Mouse (Mus musculus): ENCODE measurements around the gene Ttc27. TPM values are rescaled to one million over a fixed set of nuclear protein-coding genes. Genes with fewer than 3 reads are reported as not detected.

Gene Ttc27
- polyA plus RNA-seq, 1 experiment from 2014 or later, result 11.9 TPM

- no peak overlapping the region for H3K9ac ChIP-seq (ENCODE audit: low read length)
- TF ChIP-seq EP300 (optimal IDR thresholded peaks at IDR 0.05) (no peak), CTCF (IDR thresholded peaks at IDR 0.05; ENCODE audit: low read depth) (no peak)
These were observed 128.7 kb downstream of the Ttc27 start for GRCm38 (mm10) chr17:74846031-74846891.

GRCm38 (mm10) chr17:74850216-74850615, 132.7 kb downstream of the Ttc27 start:
- no peaks in the 10 kb centered on the region for H3K27me3 ChIP-seq (ENCODE audit: control insufficient read depth, insufficient read depth, low read length)
- no peak for DNase-seq (ENCODE audit: low spot score)

More at GRCm38 (mm10) chr17:74846031-74846891, 128.7 kb downstream of the Ttc27 start:
- WGBS, result 26% methylated on average over 10 of the region's 10 CpGs
- DNase-seq (ENCODE audit: low spot score) (no peak), ATAC-seq (ENCODE audit: low FRiP score, low TSS enrichment) (peak; percentile 61)
- Histone ChIP-seq H3K27me3 (ENCODE audit: control insufficient read depth, insufficient read depth, low read length) (no peaks in the 10 kb centered on the region), H3K4me3 (ENCODE audit: low read depth, low read length) (no peak overlapping the region), H3K36me3 (ENCODE audit: control insufficient read depth, insufficient read depth, low read length) (no peaks in the 10 kb centered on the region), H3K9me3 (ENCODE audit: control insufficient read depth, low read length) (no peaks in the 10 kb centered on the region), H3K4me2 (replicated peaks; ENCODE audit: low read depth) (no peak overlapping the region), H3K4me1 (replicated peaks; ENCODE audit: control insufficient read depth, insufficient read depth) (no peaks in the 10 kb centered on the region), H3K27ac (replicated peaks) (0 out of 2 replicates have a peak overlapping the region, but pooled peaks have one; percentile 41)

GRCm38 (mm10) chr17:74859298-74859697, 141.8 kb downstream of the Ttc27 start:
- H3K27ac ChIP-seq (replicated peaks), result no peak overlapping the region
- no peak for DNase-seq (ENCODE audit: low spot score)
- no peaks in the 10 kb centered on the region for H3K36me3 ChIP-seq (ENCODE audit: control insufficient read depth, insufficient read depth, low read length)
- no peaks in the 10 kb centered on the region for H3K27me3 ChIP-seq (ENCODE audit: control insufficient read depth, insufficient read depth, low read length)
- no peaks in the 10 kb centered on the region for H3K4me1 ChIP-seq (replicated peaks; ENCODE audit: control insufficient read depth, insufficient read depth)
- TF ChIP-seq CTCF (IDR thresholded peaks at IDR 0.05; ENCODE audit: low read depth) (no peak), EP300 (optimal IDR thresholded peaks at IDR 0.05) (no peak)
- no peak overlapping the region for H3K9ac ChIP-seq (ENCODE audit: low read length)
- no peak overlapping the region for H3K4me2 ChIP-seq (replicated peaks; ENCODE audit: low read depth)
- WGBS, result 69% methylated on average over 2 of the region's 2 CpGs
- H3K4me3 ChIP-seq (ENCODE audit: low read depth, low read length), result no peak overlapping the region
- ATAC-seq (ENCODE audit: low FRiP score, low TSS enrichment), result 0 out of 2 replicates have a peak, but pooled peaks have one; percentile 40
- H3K9me3 ChIP-seq (ENCODE audit: control insufficient read depth, low read length), result no peaks in the 10 kb centered on the region

More at GRCm38 (mm10) chr17:74850216-74850615, 132.7 kb downstream of the Ttc27 start:
- H3K27ac ChIP-seq (replicated peaks), result no peak overlapping the region
- TF ChIP-seq CTCF (IDR thresholded peaks at IDR 0.05; ENCODE audit: low read depth) (no peak), EP300 (optimal IDR thresholded peaks at IDR 0.05) (no peak)
- no peak overlapping the region for H3K4me3 ChIP-seq (ENCODE audit: low read depth, low read length)
- no peaks in the 10 kb centered on the region for H3K36me3 ChIP-seq (ENCODE audit: control insufficient read depth, insufficient read depth, low read length)
- H3K4me2 ChIP-seq (replicated peaks; ENCODE audit: low read depth), result no peak overlapping the region
- no peak for ATAC-seq (ENCODE audit: low FRiP score, low TSS enrichment)
- H3K9ac ChIP-seq (ENCODE audit: low read length), result no peak overlapping the region
- WGBS, result 88% methylated on average over 3 of the region's 3 CpGs
- no peaks in the 10 kb centered on the region for H3K9me3 ChIP-seq (ENCODE audit: control insufficient read depth, low read length)
- H3K4me1 ChIP-seq (replicated peaks; ENCODE audit: control insufficient read depth, insufficient read depth), result no peaks in the 10 kb centered on the region

DNA sequence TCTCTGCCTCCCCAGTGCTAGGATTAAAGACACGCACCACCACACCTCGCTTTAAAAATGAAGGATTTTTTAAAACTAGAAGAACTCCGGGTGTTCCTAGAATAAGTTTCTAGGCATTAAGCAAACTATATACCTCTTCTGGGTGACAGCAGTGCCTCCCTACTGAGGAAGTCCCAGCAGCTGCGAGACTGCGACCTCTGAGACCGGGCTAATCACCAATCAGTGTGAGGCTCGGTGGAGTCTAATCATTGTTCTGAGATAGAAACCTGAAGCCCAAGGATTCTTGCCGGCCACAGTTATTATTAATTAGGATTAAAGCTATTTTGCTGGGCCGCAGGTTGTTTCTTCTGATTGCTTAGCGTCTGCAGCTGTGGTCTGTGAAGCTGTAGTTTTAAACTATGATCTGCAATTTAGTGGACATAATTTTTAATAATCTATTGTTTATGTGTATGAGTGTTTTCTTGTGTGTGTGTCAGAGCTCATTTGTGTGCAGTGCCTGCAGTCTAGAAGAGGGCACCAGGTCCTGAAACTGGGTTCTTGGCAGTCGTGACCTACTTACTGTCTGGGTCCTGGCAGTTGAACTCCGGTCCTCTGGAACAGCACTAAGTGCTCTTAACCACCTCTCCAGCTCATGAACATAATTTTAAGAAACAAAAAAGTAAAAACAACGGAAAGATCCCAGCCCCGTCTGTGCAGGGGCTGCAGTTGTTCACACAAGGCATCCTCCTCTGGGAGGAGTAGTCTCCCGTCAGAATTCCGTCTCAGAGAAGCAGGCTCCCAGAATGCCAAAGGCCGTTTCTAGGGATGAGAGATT, 142.9 kb downstream of the Ttc27 start:
- TF ChIP-seq EP300 (optimal IDR thresholded peaks at IDR 0.05) (no peak), CTCF (IDR thresholded peaks at IDR 0.05; ENCODE audit: low read depth) (no peak)

GRCm38 (mm10) chr17:74863845-74864244, 146.3 kb downstream of the Ttc27 start:
- no peaks in the 10 kb centered on the region for H3K36me3 ChIP-seq (ENCODE audit: control insufficient read depth, insufficient read depth, low read length)
- no peak for TF ChIP-seq EP300 (optimal IDR thresholded peaks at IDR 0.05)
- TF ChIP-seq CTCF (IDR thresholded peaks at IDR 0.05; ENCODE audit: low read depth), result no peak
- no peak overlapping the region for H3K27ac ChIP-seq (replicated peaks)
- no peak overlapping the region for H3K4me3 ChIP-seq (ENCODE audit: low read depth, low read length)
- H3K4me2 ChIP-seq (replicated peaks; ENCODE audit: low read depth), result no peak overlapping the region
- no peak for DNase-seq (ENCODE audit: low spot score)
- H3K4me1 ChIP-seq (replicated peaks; ENCODE audit: control insufficient read depth, insufficient read depth), result no peaks in the 10 kb centered on the region
- no peaks in the 10 kb centered on the region for H3K9me3 ChIP-seq (ENCODE audit: control insufficient read depth, low read length)
- H3K27me3 ChIP-seq (ENCODE audit: control insufficient read depth, insufficient read depth, low read length), result no peaks in the 10 kb centered on the region
- WGBS, result 83% methylated on average over 5 of the region's 5 CpGs
- H3K9ac ChIP-seq (ENCODE audit: low read length), result no peak overlapping the region
- no peak for ATAC-seq (ENCODE audit: low FRiP score, low TSS enrichment)

More for the DNA sequence above, 142.9 kb downstream of the Ttc27 start:
- Histone ChIP-seq H3K27ac (replicated peaks) (no peak overlapping the region), H3K36me3 (ENCODE audit: control insufficient read depth, insufficient read depth, low read length) (no peaks in the 10 kb centered on the region), H3K4me1 (replicated peaks; ENCODE audit: control insufficient read depth, insufficient read depth) (no peaks in the 10 kb centered on the region), H3K9ac (ENCODE audit: low read length) (no peak overlapping the region), H3K4me2 (replicated peaks; ENCODE audit: low read depth) (no peak overlapping the region), H3K9me3 (ENCODE audit: control insufficient read depth, low read length) (no peaks in the 10 kb centered on the region), H3K27me3 (ENCODE audit: control insufficient read depth, insufficient read depth, low read length) (no peaks in the 10 kb centered on the region), H3K4me3 (ENCODE audit: low read depth, low read length) (no peak overlapping the region)
- WGBS, result 57% methylated on average over 17 of the region's 17 CpGs
- DNase-seq (ENCODE audit: low spot score) (no peak), ATAC-seq (ENCODE audit: low FRiP score, low TSS enrichment) (no peak)
